Mouse (Mus musculus): ENCODE measurements around the gene Spout1. TPM values are rescaled to one million over a fixed set of nuclear protein-coding genes. Genes with fewer than 3 reads are reported as not detected.
A peak's percentile ranks its signal among the peaks of the same experiment; 100 is the strongest.

Gene Spout1
- 65.3 and 69.9 TPM in 2 replicates for polyA plus RNA-seq (2015; fragmentation: Nextera tagmentation; extraction: Ambion mirVana)

DNA sequence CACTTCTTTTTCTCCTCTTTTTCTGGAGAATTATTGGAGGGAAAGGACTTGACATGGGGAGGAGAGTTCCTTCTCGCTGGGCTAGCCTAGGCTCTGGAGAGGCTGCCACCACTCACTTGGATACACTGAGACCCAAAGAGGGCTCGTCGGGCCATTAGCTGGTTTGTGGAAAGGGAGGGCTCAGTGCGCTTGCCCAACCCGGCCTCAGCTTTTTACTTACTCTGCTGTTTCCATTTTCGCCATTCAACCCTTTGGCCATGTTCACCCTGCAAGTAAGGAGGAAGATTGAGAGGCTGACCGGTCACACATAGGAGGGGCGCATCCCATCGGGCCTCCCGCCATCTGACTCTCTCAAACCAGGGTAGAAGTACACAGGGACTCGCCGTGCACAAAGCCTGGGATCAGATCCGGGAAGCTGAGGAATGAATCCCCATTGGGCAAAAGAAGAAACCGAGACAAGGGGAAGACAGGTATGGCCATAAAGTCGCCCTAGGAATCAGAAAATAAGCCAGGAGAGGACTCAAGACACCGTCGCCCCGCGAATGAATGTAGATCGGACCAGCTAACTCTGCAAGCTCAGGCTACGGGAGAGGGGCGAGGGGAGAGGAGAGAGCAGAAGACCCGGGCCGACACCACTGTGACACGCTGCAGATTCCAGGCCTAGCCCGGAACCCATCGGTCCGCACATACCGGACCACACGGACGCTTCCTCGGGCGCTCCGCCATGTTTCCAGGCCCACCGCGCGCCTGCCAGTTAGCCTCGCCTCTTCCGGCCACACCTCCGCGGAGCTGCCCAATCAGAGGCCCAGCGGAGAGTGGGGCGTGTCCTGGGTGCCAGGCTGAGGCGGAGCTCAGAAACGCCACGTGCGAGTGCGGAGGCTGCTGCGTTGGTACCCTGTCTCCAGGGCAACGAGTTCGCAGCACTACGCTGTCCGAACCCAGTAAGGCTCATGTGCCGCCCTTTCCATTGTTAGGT is at the start of gene Spout1:
Spout1 (minus strand) TSS at position 760 of the 976 bp plus-strand sequence.
- 3% methylated on average over 54 of the region's 54 CpGs for WGBS
- H3K27me3 ChIP-seq (replicated peaks), result no peaks in the 10 kb centered on the region
- H3K36me3 ChIP-seq (replicated peaks), result peaks cover 18% of the 10 kb centered on the region
- H3K9me3 ChIP-seq, result no peaks in the 10 kb centered on the region
- H3K4me3 ChIP-seq, result peak within 1 kb of the TSS; percentile 69
- H3K4me1 ChIP-seq, result peaks cover 17% of the 10 kb centered on the region
- H3K27ac ChIP-seq, result peak within 1 kb of the TSS; percentile 40; the same call in 1 of the 2 replicates
- H3K9ac ChIP-seq, result peak within 1 kb of the TSS; percentile 67
- H3K4me2 ChIP-seq, result peak within 1 kb of the TSS; percentile 78
- peak; percentile 99 for ATAC-seq (replicated peaks)

- 94% methylated on average over 5 of the region's 5 CpGs for WGBS
- ATAC-seq (replicated peaks), result no peak
- Histone ChIP-seq H3K36me3 (replicated peaks) (no peaks in the 10 kb centered on the region), H3K4me1 (no peaks in the 10 kb centered on the region), H3K27ac (no peak overlapping the region), H3K9ac (no peak overlapping the region), H3K4me3 (no peak overlapping the region), H3K4me2 (no peak overlapping the region), H3K9me3 (no peaks in the 10 kb centered on the region), H3K27me3 (replicated peaks) (no peaks in the 10 kb centered on the region)
Measured at GRCm38 (mm10) chr2:30216293-30216692, 38.0 kb upstream of the Spout1 start.

DNA sequence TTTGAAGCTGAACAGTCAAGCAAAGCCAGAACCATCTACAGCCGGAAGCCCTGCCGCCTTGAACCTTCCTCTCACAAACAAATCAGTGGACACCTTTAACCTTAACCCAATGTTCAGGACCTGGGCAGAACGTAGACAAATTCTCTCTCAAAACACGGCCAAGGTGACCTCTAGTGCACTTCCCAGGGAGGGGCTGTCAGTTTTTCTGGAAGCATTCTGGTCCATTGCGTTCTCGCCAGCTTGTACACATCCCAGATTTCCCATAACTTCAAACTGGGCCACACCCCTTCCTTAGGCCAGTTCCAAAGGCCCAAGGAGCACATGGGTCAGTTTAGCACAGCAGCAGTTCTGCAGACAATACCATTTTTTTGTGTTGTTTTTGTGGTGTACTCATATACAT is 37.2 kb upstream of the Spout1 start:
- Histone ChIP-seq H3K9ac (no peak overlapping the region), H3K4me3 (no peak overlapping the region), H3K27ac (no peak overlapping the region), H3K9me3 (no peaks in the 10 kb centered on the region), H3K36me3 (replicated peaks) (no peaks in the 10 kb centered on the region), H3K27me3 (replicated peaks) (no peaks in the 10 kb centered on the region), H3K4me1 (no peaks in the 10 kb centered on the region), H3K4me2 (no peak overlapping the region)
- 81% methylated on average over 6 of the region's 6 CpGs for WGBS
- ATAC-seq (replicated peaks), result no peak

DNA sequence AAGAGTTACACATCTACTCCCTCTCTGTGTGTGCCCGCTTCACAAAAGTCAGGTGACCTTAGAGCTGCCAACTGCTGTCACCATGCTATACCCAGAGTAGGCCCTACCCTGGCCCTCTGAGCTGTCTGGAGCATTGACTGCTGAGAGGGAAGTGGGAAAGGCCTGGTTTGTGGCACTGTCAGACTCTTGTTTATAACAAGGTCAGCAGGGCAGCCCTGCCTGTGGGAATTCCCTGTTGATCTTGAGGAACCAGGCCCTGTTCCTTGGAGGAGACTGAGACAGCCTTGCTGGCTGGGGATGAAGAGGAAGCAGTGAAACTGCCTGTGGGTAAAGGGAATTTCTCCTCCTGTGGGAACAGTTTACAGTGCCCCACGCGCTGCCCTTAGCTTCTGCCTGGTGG is 36.5 kb upstream of the Spout1 start:
- no peaks in the 10 kb centered on the region for H3K4me1 ChIP-seq
- no peak for ATAC-seq (replicated peaks)
- H3K27ac ChIP-seq, result no peak overlapping the region
- H3K36me3 ChIP-seq (replicated peaks), result no peaks in the 10 kb centered on the region
- no peaks in the 10 kb centered on the region for H3K27me3 ChIP-seq (replicated peaks)
- 99% methylated on average over 3 of the region's 3 CpGs for WGBS
- H3K9ac ChIP-seq, result no peak overlapping the region
- H3K4me2 ChIP-seq, result no peak overlapping the region
- H3K9me3 ChIP-seq, result no peaks in the 10 kb centered on the region
- H3K4me3 ChIP-seq, result no peak overlapping the region

GRCm38 (mm10) chr2:30212951-30213350 is 34.7 kb upstream of the Spout1 start:
- Histone ChIP-seq H3K27ac (no peak overlapping the region), H3K4me1 (no peaks in the 10 kb centered on the region), H3K4me2 (no peak overlapping the region), H3K27me3 (replicated peaks) (no peaks in the 10 kb centered on the region), H3K9me3 (no peaks in the 10 kb centered on the region), H3K36me3 (replicated peaks) (no peaks in the 10 kb centered on the region), H3K4me3 (no peak overlapping the region), H3K9ac (no peak overlapping the region)
- no peak for ATAC-seq (replicated peaks)
- 82% methylated on average over 1 of the region's 1 CpGs for WGBS

- H3K9me3 ChIP-seq, result no peaks in the 10 kb centered on the region
Measured at GRCm38 (mm10) chr2:30212169-30212545, 33.9 kb upstream of the Spout1 start.

GRCm38 (mm10) chr2:30211408-30212168 is 33.3 kb upstream of the Spout1 start:
- no peaks in the 10 kb centered on the region for H3K36me3 ChIP-seq (replicated peaks)
- H3K9me3 ChIP-seq, result no peaks in the 10 kb centered on the region
- no peaks in the 10 kb centered on the region for H3K27me3 ChIP-seq (replicated peaks)
- peaks cover 4% of the 10 kb centered on the region for H3K4me1 ChIP-seq
- no peak overlapping the region for H3K4me2 ChIP-seq
- ATAC-seq (replicated peaks), result no peak
- no peak overlapping the region for H3K27ac ChIP-seq
- H3K4me3 ChIP-seq, result no peak overlapping the region
- H3K9ac ChIP-seq, result no peak overlapping the region
- WGBS, result 69% methylated on average over 6 of the region's 6 CpGs

More at GRCm38 (mm10) chr2:30212169-30212545, 33.9 kb upstream of the Spout1 start:
- Histone ChIP-seq H3K36me3 (replicated peaks) (no peaks in the 10 kb centered on the region), H3K9ac (no peak overlapping the region), H3K4me3 (no peak overlapping the region), H3K4me1 (no peaks in the 10 kb centered on the region), H3K27ac (no peak overlapping the region), H3K4me2 (no peak overlapping the region), H3K27me3 (replicated peaks) (no peaks in the 10 kb centered on the region)
- 87% methylated on average over 4 of the region's 4 CpGs for WGBS
- no peak for ATAC-seq (replicated peaks)

DNA sequence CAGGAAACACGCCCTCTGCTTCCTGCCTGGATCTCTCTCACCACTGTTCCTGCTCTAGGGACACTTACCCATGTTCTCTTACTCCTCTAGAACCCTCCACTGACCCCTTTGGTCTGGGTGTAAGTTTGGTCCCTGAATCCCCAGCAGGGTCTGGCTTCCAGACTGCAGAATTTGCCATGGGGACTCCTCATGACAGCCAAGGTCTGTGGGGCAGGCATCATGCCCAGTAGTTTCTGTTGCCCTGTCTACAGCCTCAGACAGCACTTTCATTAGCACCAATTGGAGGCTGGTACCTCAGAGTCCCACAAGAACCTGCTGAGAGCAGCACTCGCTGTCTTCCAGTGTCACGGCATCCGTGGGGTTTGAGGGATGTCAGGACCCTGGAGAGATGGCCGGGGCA is 29.6 kb upstream of the Spout1 start:
- no peak for ATAC-seq (replicated peaks)
- WGBS, result 79% methylated on average over 5 of the region's 5 CpGs

DNA sequence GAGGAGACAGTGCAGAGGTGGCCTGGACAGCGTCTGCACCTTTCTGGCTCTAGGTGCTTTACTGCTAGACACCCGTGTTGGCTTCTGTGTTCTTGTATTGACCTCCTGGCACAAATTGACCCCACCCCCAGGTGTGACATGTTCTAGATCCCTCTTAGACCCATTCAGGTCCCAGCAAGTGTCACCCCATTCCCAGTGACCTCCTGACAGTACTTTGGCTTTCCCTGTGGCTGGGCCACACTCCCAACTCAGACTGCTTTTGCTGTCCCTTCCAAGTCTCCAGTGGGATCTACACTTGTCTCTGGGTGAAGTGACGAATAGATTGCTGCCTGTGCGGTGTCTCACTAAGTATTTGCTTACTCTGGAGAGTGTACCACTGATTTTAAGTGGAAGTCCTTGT is 29.1 kb upstream of the Spout1 start:
- H3K9me3 ChIP-seq, result no peaks in the 10 kb centered on the region
- WGBS, result 80% methylated on average over 4 of the region's 4 CpGs
- no peak for ATAC-seq (replicated peaks)
- H3K4me3 ChIP-seq, result no peak overlapping the region
- no peaks in the 10 kb centered on the region for H3K27me3 ChIP-seq (replicated peaks)
- peaks cover 17% of the 10 kb centered on the region for H3K4me1 ChIP-seq
- H3K9ac ChIP-seq, result no peak overlapping the region
- no peak overlapping the region for H3K27ac ChIP-seq
- H3K36me3 ChIP-seq (replicated peaks), result no peaks in the 10 kb centered on the region
- H3K4me2 ChIP-seq, result no peak overlapping the region

More for the DNA sequence above, 29.6 kb upstream of the Spout1 start:
- no peaks in the 10 kb centered on the region for H3K36me3 ChIP-seq (replicated peaks)
- H3K4me2 ChIP-seq, result no peak overlapping the region
- H3K4me3 ChIP-seq, result no peak overlapping the region
- H3K9ac ChIP-seq, result no peak overlapping the region
- no peaks in the 10 kb centered on the region for H3K27me3 ChIP-seq (replicated peaks)
- H3K9me3 ChIP-seq, result no peaks in the 10 kb centered on the region
- H3K4me1 ChIP-seq, result peaks cover 17% of the 10 kb centered on the region
- no peak overlapping the region for H3K27ac ChIP-seq

- peak; percentile 98 for ATAC-seq (replicated peaks)
- peak within 1 kb of the TSS; percentile 68 for H3K4me3 ChIP-seq
Measured at GRCm38 (mm10) chr2:30205629-30206357, 27.5 kb upstream of the Spout1 start, which contains the start of gene Kyat1. Gene Kyat1, minus strand, starts transcription at chr2:30205847.

GRCm38 (mm10) chr2:30205255-30205628 is 27.0 kb upstream of the Spout1 start:
- Histone ChIP-seq H3K4me2 (peak overlapping the region; percentile 83), H3K9me3 (no peaks in the 10 kb centered on the region), H3K27ac (peak overlapping the region; percentile 77), H3K4me3 (peak overlapping the region; percentile 68), H3K9ac (peak overlapping the region; percentile 54), H3K36me3 (replicated peaks) (no peaks in the 10 kb centered on the region), H3K4me1 (peaks cover 17% of the 10 kb centered on the region), H3K27me3 (replicated peaks) (no peaks in the 10 kb centered on the region)
- peak; percentile 79 for ATAC-seq (replicated peaks)
- WGBS, result 2% methylated on average over 13 of the region's 13 CpGs

More at GRCm38 (mm10) chr2:30205629-30206357, 27.5 kb upstream of the Spout1 start, which contains the start of gene Kyat1:
- Histone ChIP-seq H3K27me3 (replicated peaks) (no peaks in the 10 kb centered on the region), H3K4me2 (peak within 1 kb of the TSS; percentile 83), H3K36me3 (replicated peaks) (no peaks in the 10 kb centered on the region), H3K9me3 (no peaks in the 10 kb centered on the region), H3K27ac (peak within 1 kb of the TSS; percentile 77), H3K9ac (peak within 1 kb of the TSS; percentile 54), H3K4me1 (peaks cover 17% of the 10 kb centered on the region)
- under 1% methylated on average over 44 of the region's 44 CpGs for WGBS

DNA sequence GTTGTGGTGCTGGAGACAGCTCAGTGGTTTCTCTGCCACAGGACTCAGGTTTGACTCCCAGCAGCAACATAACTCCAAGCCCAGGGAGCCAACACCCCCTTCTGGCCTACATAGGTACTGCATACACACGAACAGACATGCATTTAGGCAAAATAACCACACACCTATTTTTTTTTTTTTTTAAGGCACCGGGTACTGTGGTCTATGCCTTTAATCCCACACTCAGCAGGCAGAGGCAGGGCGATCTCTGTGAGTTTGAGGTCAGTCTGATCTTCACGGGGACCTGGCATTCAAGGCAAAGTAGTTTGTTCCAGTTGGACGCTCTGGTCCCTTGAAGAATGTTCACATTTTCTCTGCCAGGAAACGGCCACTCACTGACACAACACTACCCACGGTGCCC is 25.2 kb upstream of the Spout1 start:
- peaks cover 17% of the 10 kb centered on the region for H3K4me1 ChIP-seq
- H3K4me2 ChIP-seq, result no peak overlapping the region
- H3K9ac ChIP-seq, result no peak overlapping the region
- ATAC-seq (replicated peaks), result no peak
- H3K36me3 ChIP-seq (replicated peaks), result no peaks in the 10 kb centered on the region
- no peak overlapping the region for H3K4me3 ChIP-seq
- no peak overlapping the region for H3K27ac ChIP-seq
- H3K9me3 ChIP-seq, result no peaks in the 10 kb centered on the region
- WGBS, result 80% methylated on average over 7 of the region's 7 CpGs
- no peaks in the 10 kb centered on the region for H3K27me3 ChIP-seq (replicated peaks)
